Mouse (Mus musculus): ENCODE measurements around the gene Hnrnph1. TPM values are rescaled to one million over a fixed set of nuclear protein-coding genes. Genes with fewer than 3 reads are reported as not detected.

Hnrnph1 gene
- polyA plus RNA-seq, 1 experiment, result 154 TPM

DNA sequence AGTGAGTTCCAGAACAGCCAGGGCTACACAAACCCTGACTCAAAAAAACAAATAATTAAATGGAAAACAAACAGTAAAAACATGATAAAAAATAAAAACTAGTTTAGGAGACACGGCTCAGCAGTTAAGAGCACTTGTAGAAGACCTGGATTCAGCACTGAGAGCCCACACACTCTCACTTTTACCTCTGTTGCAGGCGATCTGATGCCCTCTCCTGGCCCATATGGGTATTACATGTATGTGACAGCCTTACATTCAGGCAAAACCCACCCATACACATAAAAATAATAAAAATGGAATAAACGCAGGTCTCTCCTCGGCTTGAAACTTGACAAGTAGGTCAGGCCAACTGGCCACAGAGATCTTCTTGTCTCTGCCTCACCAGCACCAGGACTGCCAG is 12.2 kb upstream of the Hnrnph1 start:
- H3K27me3 ChIP-seq (ENCODE audit: control insufficient read depth, insufficient read depth, low read length), result no peaks in the 10 kb centered on the region
- TF ChIP-seq POLR2A (IDR thresholded peaks at IDR 0.05; ENCODE audit: control insufficient read depth, low read depth, low read length) (no peak), CTCF (IDR thresholded peaks at IDR 0.05; ENCODE audit: control insufficient read depth, insufficient read depth, insufficient replicate concordance, low read depth, low read length) (peak; percentile 39; the same call in 1 of the 2 replicates)

DNA sequence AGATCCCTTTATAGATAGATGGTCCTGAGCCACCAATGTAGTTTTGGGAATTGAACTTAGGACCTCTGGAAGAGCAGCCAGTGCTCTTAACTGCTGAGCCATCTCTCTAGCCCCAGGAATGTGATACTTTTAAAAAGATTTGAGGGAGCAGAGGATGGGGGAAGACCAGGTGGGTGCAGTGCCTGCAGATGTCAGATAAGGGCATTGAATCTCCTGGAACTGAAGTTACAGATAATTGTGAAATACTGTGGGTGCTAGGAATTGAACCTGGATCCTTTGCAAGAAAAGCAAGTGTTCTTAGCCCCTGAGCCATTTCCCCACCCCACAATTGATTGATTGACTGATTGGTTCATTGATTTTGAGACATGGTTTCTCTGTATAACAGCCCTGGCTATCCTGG is 11.5 kb upstream of the Hnrnph1 start:
- no peaks in the 10 kb centered on the region for H3K36me3 ChIP-seq (ENCODE audit: control insufficient read depth, insufficient read depth, low read length)
- H3K27me3 ChIP-seq (ENCODE audit: control insufficient read depth, insufficient read depth, low read length), result no peaks in the 10 kb centered on the region
- H3K4me3 ChIP-seq (ENCODE audit: control insufficient read depth, low read depth, low read length), result no peak overlapping the region
- TF ChIP-seq CTCF (IDR thresholded peaks at IDR 0.05; ENCODE audit: control insufficient read depth, insufficient read depth, insufficient replicate concordance, low read depth, low read length) (no peak), POLR2A (IDR thresholded peaks at IDR 0.05; ENCODE audit: control insufficient read depth, low read depth, low read length) (no peak)
- peaks cover 3% of the 10 kb centered on the region for H3K4me1 ChIP-seq (ENCODE audit: control insufficient read depth, insufficient read depth, low read length)
- H3K27ac ChIP-seq (ENCODE audit: control insufficient read depth, insufficient read depth, low read depth, low read length), result no peak overlapping the region

More for the DNA sequence above, 12.2 kb upstream of the Hnrnph1 start:
- H3K36me3 ChIP-seq (ENCODE audit: control insufficient read depth, insufficient read depth, low read length), result no peaks in the 10 kb centered on the region
- no peak overlapping the region for H3K27ac ChIP-seq (ENCODE audit: control insufficient read depth, insufficient read depth, low read depth, low read length)
- H3K4me1 ChIP-seq (ENCODE audit: control insufficient read depth, insufficient read depth, low read length), result peaks cover 5% of the 10 kb centered on the region
- no peak overlapping the region for H3K4me3 ChIP-seq (ENCODE audit: control insufficient read depth, low read depth, low read length)

DNA sequence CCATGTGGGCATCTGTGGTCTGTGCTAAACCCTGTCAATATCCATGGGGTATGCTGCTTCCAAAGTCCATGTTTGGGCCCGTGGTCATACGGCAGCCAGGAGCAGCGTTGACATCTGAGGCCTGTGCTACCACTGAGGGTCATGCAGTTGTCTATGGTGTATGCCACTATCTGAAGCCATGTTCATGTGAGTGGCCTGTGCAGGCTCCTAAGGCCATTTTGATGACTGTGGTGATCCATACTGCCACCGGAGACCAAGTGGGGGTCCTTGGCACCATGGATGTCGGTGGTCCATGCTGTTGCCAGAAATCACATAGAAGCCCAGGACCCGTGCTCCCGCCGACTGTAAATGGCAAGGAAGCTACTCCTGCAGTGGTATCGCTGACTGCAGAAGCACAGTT is 9.3 kb upstream of the Hnrnph1 start:
- Histone ChIP-seq H3K4me1 (ENCODE audit: control insufficient read depth, insufficient read depth, low read length) (peaks cover 12% of the 10 kb centered on the region), H3K36me3 (ENCODE audit: control insufficient read depth, insufficient read depth, low read length) (no peaks in the 10 kb centered on the region), H3K27ac (ENCODE audit: control insufficient read depth, insufficient read depth, low read depth, low read length) (no peak overlapping the region), H3K27me3 (ENCODE audit: control insufficient read depth, insufficient read depth, low read length) (no peaks in the 10 kb centered on the region), H3K4me3 (ENCODE audit: control insufficient read depth, low read depth, low read length) (no peak overlapping the region)
- TF ChIP-seq POLR2A (IDR thresholded peaks at IDR 0.05; ENCODE audit: control insufficient read depth, low read depth, low read length), result no peak

DNA sequence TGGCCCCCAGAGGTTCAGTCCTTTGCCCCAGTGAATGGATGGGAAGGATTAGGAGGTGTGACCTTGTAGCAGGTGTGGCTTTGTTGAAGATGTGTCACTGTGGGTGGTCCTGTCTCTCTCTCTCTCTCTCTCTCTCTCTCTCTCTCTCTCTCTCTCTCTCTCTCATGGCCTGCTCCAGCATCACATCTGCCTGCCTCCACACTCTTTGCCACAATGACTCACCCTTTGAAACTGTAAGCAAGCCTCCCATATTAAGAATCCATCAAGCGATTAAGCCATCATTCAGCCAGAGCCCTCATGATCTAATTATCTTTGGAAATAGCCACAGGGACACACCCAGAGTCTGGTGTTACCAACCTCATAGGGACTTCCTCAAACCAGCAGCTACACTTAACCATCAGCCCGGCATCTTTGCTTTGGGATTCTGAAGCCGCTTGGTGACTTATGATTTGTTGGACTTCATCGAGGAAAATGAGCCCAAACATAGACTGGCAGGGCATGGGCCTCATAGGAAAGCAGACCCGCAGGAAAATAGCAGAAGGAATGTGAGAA is 7.4 kb upstream of the Hnrnph1 start:
- no peak for TF ChIP-seq CTCF (IDR thresholded peaks at IDR 0.05; ENCODE audit: control insufficient read depth, insufficient read depth, insufficient replicate concordance, low read depth, low read length)
- no peak for TF ChIP-seq POLR2A (IDR thresholded peaks at IDR 0.05; ENCODE audit: control insufficient read depth, low read depth, low read length)
- H3K4me3 ChIP-seq (ENCODE audit: control insufficient read depth, low read depth, low read length), result no peak overlapping the region
- H3K4me1 ChIP-seq (ENCODE audit: control insufficient read depth, insufficient read depth, low read length), result peaks cover 12% of the 10 kb centered on the region
- H3K36me3 ChIP-seq (ENCODE audit: control insufficient read depth, insufficient read depth, low read length), result no peaks in the 10 kb centered on the region
- H3K27ac ChIP-seq (ENCODE audit: control insufficient read depth, insufficient read depth, low read depth, low read length), result no peak overlapping the region
- H3K27me3 ChIP-seq (ENCODE audit: control insufficient read depth, insufficient read depth, low read length), result no peaks in the 10 kb centered on the region

DNA sequence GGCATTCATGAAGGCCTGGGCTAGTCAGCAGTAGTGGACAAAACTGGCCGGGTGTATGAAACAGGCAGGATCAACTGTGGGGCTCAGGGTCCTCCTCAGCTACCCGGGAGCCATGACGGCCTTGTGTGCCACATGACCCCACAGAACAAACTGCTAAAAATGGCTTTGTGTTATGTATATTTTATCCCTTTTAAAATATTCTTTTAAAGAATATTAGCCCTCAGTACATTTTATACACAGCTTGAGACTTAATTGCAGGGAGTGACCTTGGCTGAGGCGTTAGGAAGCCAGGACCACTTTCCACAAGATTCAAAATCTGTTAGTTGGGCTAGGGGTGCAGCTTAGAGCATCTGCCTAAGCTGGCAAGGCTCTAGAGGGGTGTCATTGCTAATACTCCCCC is 5.8 kb upstream of the Hnrnph1 start:
- peak overlapping the region; percentile 10 for H3K27ac ChIP-seq (ENCODE audit: control insufficient read depth, insufficient read depth, low read depth, low read length)
- H3K4me1 ChIP-seq (ENCODE audit: control insufficient read depth, insufficient read depth, low read length), result peaks cover 12% of the 10 kb centered on the region
- peak overlapping the region; percentile 93 for H3K4me3 ChIP-seq (ENCODE audit: control insufficient read depth, low read depth, low read length)
- no peaks in the 10 kb centered on the region for H3K27me3 ChIP-seq (ENCODE audit: control insufficient read depth, insufficient read depth, low read length)
- no peak for TF ChIP-seq POLR2A (IDR thresholded peaks at IDR 0.05; ENCODE audit: control insufficient read depth, low read depth, low read length)
- TF ChIP-seq CTCF (IDR thresholded peaks at IDR 0.05; ENCODE audit: control insufficient read depth, insufficient read depth, insufficient replicate concordance, low read depth, low read length), result no peak
- H3K36me3 ChIP-seq (ENCODE audit: control insufficient read depth, insufficient read depth, low read length), result no peaks in the 10 kb centered on the region

DNA sequence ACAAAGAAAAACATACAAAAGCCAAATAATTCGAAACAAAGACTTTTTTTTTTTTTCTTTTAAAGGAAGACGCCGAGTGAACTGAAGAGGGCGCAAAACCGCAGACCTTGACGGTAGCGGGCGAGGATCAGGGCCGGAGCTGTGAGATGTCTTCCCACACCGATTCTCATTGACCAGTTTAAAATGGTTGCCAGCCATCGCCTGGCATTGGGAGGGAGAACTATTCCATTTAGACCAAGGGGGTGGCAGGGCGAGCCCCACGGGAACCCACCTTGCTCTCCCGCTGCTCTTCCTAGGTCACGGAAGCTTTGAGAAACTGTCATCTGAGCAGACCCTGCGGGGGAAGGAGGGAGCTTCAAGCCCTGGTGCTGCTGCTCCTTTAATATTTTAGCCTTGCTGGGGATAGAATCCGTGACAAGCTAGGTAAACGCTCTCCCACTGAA is 5.4 kb upstream of the Hnrnph1 start:
- Histone ChIP-seq H3K27ac (ENCODE audit: control insufficient read depth, insufficient read depth, low read depth, low read length) (peak overlapping the region; percentile 51), H3K4me3 (ENCODE audit: control insufficient read depth, low read depth, low read length) (peak overlapping the region; percentile 93), H3K36me3 (ENCODE audit: control insufficient read depth, insufficient read depth, low read length) (no peaks in the 10 kb centered on the region), H3K4me1 (ENCODE audit: control insufficient read depth, insufficient read depth, low read length) (peaks cover 16% of the 10 kb centered on the region), H3K27me3 (ENCODE audit: control insufficient read depth, insufficient read depth, low read length) (no peaks in the 10 kb centered on the region)
- TF ChIP-seq POLR2A (IDR thresholded peaks at IDR 0.05; ENCODE audit: control insufficient read depth, low read depth, low read length) (0 out of 2 replicates have a peak, but pooled peaks have one; percentile 45), CTCF (IDR thresholded peaks at IDR 0.05; ENCODE audit: control insufficient read depth, insufficient read depth, insufficient replicate concordance, low read depth, low read length) (no peak; the same call in 1 of the 2 replicates)

DNA sequence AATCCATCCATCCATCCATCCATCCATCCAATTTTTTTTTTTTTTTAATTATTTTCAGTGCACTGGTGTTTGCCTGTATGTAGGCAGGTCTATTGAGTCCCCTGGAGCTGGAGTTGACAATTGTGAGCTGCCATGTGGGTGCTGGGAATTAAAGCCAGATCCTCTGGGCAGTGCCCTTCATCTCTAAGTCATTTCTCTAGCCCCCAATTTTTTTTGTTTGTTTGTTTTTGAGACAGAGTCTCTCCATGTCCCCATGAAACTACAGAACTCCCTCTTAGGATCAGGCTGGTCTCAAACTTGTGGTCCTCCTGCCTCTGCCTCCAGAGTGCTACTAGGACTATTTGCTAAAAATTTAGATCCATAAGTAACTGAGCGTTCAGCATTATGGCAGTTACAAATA is 4.9 kb upstream of the Hnrnph1 start:
- H3K27ac ChIP-seq (ENCODE audit: control insufficient read depth, insufficient read depth, low read depth, low read length), result no peak overlapping the region; the same call in 1 of the 2 replicates
- H3K4me1 ChIP-seq (ENCODE audit: control insufficient read depth, insufficient read depth, low read length), result peaks cover 16% of the 10 kb centered on the region
- H3K36me3 ChIP-seq (ENCODE audit: control insufficient read depth, insufficient read depth, low read length), result no peaks in the 10 kb centered on the region
- TF ChIP-seq CTCF (IDR thresholded peaks at IDR 0.05; ENCODE audit: control insufficient read depth, insufficient read depth, insufficient replicate concordance, low read depth, low read length) (no peak), POLR2A (IDR thresholded peaks at IDR 0.05; ENCODE audit: control insufficient read depth, low read depth, low read length) (no peak)
- H3K4me3 ChIP-seq (ENCODE audit: control insufficient read depth, low read depth, low read length), result peak overlapping the region; percentile 93
- H3K27me3 ChIP-seq (ENCODE audit: control insufficient read depth, insufficient read depth, low read length), result no peaks in the 10 kb centered on the region
